Mouse (Mus musculus): ENCODE results near the gene Rap2c. TPM values are rescaled to one million over a fixed set of nuclear protein-coding genes. Genes with fewer than 3 reads are reported as not detected.

Rap2c gene
- polyA plus RNA-seq, 1 experiment from 2014 or later: 18.3 TPM

DNA sequence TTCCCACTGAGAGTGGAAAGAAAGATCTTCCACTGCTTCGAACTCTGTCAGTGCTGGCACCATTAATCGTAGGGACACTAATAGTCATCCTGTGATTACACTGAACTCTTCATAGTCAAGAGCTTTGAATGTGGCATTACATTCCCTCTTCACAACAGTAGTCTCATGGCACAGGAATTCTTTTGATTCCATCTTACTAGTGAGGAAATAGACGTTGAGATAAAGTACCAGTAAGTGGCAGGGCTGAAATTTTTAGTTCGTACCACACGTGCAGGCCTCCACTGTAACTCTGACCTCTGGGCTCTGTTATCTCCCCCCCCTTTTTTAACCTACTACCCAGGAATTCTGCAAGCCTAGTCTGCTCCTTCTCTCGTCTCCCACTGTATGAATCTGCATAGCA, 54.9 kb downstream of the Rap2c start:
- Histone ChIP-seq H3K27me3 (no peaks in the 10 kb centered on the region), H3K4me2 (replicated peaks) (no peak overlapping the region), H3K9ac (replicated peaks) (no peak overlapping the region), H3K36me3 (no peaks in the 10 kb centered on the region), H3K27ac (no peak overlapping the region), H3K9me3 (no peaks in the 10 kb centered on the region), H3K4me3 (replicated peaks) (no peak overlapping the region), H3K4me1 (replicated peaks) (no peaks in the 10 kb centered on the region)
- no peak for ATAC-seq
- 82% methylated on average over 6 of the region's 6 CpGs for WGBS

Other genes starting within 250 kb of the Rap2c start
- 0.71 and 1.0 TPM in 2 replicates for gene Stk26, start 177.0 kb downstream of the Rap2c start, polyA plus RNA-seq (2015; fragmentation: Nextera tagmentation; extraction: Ambion mirVana)
- gene Frmd7, start 75.3 kb downstream of the Rap2c start, polyA plus RNA-seq (2015; fragmentation: Nextera tagmentation; extraction: Ambion mirVana): 0.09 and 0.17 TPM in 2 replicates
- 1.3 and 2.0 TPM in 2 replicates for gene Mbnl3, start 188.5 kb upstream of the Rap2c start, polyA plus RNA-seq (2015; fragmentation: Nextera tagmentation; extraction: Ambion mirVana)

Data from midbrain, embryonic 13.5 days (tissue).